Mouse (Mus musculus) adrenal gland, adult 2 months (tissue): ENCODE measurements around the gene Avpr2. TPM values are rescaled to one million over a fixed set of nuclear protein-coding genes. Genes with fewer than 3 reads are reported as not detected.
A peak's percentile ranks its signal among the peaks of the same experiment; 100 is the strongest.

Experiments used
- DNase-seq: peaks from one replicate; pipeline ENCODE4 v3.0.0; 2021
- long read RNA-seq: library from polyadenylated mRNA; stranded (forward); transcript quantifications from one replicate; pipeline ENCODE4 v2.0.0, GENCODE M21; 2021
- polyA plus RNA-seq: library from polyadenylated mRNA; depleted of rRNA; stranded (reverse); fragments of >200 nt; gene quantifications from 2 replicates; pipeline ENCODE4 v1.2.3, GENCODE M21; 2012; rRNA removed
- total RNA-seq, 2 experiments: library from RNA; stranded (reverse); gene quantifications; 2 replicates each; pipeline ENCODE4 v1.2.3; 2021

The Avpr2 gene
- total RNA-seq (not detected), polyA plus RNA-seq (not detected in 2 replicates)
- long read RNA-seq = 0 reads

DNA sequence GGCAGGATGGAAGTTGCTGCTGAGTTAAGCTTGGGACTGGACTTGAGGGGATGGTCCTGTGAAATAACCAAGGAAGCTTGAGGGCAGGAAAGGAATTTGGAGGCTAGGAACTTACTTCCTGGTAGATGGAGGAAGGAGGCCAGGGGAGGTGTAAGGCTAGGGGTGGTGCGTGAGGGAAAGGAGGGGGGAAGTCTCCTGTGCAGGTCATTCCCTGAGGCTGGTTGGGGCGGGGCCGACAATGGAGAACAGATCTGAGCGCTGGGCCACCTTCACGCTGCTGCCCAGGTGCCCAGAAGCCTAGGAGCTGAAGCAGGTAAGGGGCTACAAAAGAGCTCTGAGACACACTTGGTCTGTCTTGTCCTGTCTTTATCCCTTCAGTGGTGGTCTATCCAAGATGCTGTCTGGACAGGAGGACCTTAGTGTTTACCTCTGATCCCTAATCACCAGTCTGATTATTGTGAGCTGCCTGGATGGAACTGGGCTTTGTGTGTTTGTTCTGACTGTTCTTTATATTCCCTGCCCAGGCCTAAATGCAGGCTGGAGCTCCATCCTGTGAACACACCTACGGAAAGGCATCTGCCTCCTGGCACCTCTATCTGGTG lies at the start of gene Avpr2:
Gene Avpr2 (plus strand): TSS at position 552 of the 602 bp plus-strand sequence.
- no peak for DNase-seq

GRCm38 (mm10) chrX:73854326-73855086 lies 37.4 kb upstream of the Avpr2 start:
- no peak for DNase-seq

GRCm38 (mm10) chrX:73855087-73855408 lies 36.9 kb upstream of the Avpr2 start:
- no peak for DNase-seq

DNA sequence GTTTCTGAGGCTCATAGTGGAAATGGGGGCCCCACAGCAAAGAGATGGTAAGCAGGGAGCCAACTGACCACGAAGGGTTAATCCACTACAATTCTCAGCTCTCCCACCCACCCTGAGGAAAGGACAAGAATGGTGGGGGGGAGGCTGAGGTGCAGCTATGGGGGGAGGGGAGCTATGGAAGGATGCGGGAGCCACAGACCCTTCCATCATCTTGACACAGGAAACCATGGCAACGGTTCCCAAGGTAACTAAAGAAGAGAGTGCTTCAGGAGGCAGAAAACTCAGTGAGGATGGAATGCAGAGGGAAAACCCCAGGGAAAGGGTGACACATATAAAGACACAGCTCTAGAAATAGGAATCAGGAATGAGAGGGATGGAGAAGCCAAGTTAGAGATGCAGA lies 27.2 kb upstream of the Avpr2 start:
- DNase-seq = no peak

- DNase-seq = no peak
Measured at GRCm38 (mm10) chrX:73867256-73867655, 24.6 kb upstream of the Avpr2 start.

DNA sequence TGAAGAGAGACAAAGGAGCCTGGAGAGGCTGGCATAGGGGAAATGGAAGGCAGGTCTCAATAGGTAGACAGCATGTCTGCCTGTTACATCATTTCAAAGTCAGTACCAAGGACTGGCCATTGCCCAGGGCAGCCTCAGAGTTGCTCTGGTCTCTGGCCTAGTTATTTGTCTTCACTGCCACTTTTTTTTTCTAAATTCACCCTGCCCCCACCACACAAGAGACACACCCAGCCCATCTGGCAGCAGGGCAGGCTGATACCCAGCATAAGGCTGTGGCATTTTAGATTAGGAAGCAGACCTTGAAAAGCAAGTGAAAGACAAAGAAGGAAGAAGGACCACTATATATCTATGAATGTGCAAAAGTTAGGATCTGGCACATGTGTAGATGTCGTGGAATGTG lies 24.1 kb upstream of the Avpr2 start:
- DNase-seq = no peak

GRCm38 (mm10) chrX:73869334-73869733 lies 22.6 kb upstream of the Avpr2 start:
- no peak for DNase-seq

DNA sequence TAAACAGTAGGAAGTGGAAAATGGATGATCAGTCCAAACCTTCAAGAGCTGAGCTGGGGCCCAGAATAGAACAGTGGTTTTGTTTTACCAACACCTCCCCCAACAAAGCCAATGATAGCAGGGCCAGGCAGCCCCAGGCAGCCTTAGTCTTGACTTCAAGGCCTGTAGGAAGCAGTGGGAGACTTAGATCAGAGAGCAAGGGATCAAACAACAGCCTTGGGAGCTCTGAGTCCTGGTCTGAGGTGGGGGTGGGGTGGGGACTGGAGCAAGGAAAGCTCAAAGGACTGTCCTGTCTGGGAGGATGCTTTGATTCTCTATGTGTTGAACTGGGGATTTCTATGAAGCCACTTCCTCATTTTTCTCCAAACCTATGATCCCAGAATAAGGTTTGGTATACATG lies 20.4 kb upstream of the Avpr2 start:
- no peak for DNase-seq

DNA sequence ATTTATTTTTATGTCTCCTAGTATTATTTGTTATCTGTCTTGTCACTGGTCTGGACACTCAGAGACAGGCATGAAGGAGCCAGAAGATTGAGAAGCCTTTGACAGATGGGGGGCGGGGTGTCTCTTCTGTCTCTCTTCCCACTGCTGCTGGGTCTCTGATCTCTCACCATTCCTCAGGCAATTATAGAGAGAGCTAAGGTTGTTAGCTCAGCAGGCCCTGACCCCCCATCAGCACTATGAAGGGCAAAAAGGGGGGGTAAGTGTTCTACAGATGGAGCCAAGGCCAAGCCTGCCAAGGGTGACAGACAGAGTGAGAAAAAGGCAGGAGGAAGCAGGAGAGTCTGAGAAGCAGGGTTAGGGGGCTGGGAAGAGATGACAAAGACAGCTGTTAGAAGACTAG lies 19.9 kb upstream of the Avpr2 start:
- DNase-seq = no peak

- no peak for DNase-seq
Measured at GRCm38 (mm10) chrX:73875881-73876280, 16.0 kb upstream of the Avpr2 start.

GRCm38 (mm10) chrX:73877014-73877413 lies 14.9 kb upstream of the Avpr2 start:
- DNase-seq = no peak

DNA sequence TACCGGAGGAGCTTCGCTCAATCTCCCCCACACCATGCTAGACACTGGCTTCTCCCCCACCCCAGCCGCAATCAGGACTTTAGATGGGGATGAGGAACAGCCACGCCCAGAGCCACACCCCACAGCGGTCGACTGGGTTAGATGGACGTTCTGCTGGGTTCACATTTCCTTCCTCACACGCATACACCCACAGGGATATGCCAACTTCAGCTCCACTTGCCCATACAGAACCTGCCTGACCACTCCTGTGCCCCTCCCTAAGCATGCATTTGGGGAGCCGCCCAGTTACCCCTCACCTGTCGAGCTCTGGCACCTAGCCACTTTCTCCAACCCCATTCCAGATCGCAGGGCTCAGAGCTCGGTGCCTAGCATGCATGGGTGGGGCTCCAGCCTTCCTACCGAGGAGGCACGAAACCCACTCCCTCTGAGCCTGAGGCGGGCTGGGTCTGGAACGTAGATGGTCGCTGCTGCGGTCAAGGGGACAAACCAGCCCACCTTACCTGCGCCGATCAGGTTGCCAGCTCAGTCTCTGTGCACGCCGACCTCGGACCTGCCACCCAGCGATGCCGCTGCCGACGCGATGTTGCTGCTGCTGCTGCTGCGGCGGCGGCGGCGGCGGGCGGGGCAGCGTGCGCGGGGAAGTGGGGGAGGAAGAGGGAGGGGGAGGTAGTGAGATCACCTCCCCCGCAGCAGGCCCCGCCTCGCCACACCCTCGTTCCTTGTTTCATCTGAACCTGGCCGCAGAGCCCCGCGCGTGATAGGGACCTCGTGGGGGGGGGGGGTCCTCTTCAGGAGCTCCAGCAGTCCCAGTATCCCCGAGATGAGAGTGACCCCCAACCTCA lies 11.5 kb upstream of the Avpr2 start:
- peak; percentile 37 for DNase-seq

- no peak for DNase-seq
Measured at GRCm38 (mm10) chrX:73881036-73881427, 10.9 kb upstream of the Avpr2 start.

DNA sequence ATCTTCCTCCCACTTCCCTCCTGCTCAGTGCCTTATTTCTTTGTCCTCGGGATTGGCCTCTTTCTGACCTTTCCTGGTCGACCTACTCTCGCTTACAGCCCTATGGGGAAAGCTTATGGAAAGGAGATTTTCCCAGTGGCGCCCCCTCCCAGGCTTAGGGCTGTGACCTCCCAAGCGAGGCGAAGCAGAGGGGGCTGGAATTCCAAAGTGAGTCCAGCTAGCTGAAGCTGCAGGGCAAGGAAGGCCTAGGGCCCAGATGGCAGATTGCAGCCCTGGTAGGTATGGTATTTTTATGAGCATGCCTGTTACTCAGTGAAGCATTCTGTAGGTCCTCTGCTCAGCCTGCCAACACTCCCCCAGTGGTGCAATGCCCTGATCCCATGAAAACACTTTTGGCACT lies 10.4 kb upstream of the Avpr2 start:
- DNase-seq = no peak

DNA sequence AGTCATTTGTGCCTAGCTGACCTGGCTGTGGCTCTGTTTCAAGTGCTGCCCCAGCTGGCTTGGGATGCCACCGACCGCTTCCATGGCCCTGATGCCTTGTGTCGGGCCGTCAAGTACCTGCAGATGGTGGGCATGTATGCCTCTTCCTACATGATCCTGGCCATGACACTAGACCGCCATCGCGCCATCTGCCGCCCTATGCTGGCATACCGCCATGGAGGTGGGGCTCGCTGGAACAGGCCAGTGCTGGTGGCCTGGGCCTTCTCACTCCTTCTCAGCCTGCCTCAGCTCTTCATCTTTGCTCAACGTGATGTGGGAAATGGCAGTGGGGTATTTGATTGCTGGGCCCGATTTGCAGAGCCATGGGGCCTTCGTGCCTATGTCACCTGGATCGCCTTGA lies 931 bp downstream of the Avpr2 start:
- DNase-seq = no peak

DNA sequence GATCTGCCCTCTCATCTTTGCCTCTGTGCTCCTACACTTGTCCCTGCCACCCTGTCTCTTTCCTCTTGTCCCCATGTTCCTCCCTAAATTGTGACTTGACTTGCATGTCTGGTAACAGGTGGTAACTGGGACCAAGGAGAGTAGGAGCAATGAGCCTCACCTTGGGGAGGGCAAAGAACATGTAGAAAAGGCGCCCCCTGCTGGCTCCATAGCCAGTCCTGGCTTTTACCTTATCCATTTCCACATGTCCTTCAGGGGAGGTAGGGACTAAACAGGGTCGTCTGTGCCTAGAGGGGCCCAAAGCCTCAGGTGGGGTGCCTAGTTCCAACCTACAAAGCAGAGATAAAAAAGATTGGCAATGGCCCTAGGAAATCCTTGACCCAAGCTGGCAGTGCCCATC lies 3.8 kb downstream of the Avpr2 start, which contains the start of gene L1cam:
Gene L1cam (minus strand): TSS at position 387 of the 400 bp plus-strand sequence.
- peak; percentile 30 for DNase-seq

DNA sequence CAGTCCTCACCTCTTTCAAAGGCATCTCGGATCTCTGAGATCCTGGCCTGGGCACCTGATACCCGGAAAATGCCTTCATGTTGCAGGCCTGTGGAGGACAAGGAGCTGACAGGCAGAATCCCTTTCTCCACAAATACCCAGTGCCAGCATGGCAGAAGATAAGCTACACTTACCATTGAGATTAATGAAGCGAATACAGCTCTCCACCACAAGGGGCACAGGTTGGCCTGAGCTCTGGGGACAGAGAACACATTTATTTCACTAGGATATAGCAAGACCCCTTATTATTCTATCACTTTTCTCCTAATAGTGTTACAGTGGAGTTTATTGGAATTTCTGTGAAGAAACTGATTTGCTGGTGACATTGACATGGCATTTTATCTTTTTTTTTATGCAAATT lies 6.1 kb downstream of the Avpr2 start:
- no peak for DNase-seq

GRCm38 (mm10) chrX:73910049-73910448 lies 18.1 kb downstream of the Avpr2 start:
- DNase-seq = no peak

DNA sequence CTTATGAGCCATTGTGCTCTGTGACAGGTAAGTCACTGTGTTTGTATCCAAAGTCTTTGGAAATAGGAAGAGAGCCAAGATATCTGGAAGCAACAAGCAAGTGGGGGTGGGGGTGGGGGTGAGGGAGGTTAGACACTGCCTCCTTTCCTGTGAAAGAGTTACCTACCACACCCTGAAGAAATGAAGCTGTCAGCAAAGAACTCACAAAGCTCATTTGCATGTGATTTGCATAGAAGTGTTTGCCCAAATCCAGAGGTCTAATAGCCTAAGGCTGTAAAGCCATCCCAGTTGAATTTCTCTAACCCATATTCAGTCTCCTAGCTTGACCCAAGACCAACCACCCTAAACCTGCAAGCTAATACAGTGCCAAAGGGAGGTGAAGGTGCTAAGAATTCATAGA lies 18.5 kb downstream of the Avpr2 start:
- no peak for DNase-seq

DNA sequence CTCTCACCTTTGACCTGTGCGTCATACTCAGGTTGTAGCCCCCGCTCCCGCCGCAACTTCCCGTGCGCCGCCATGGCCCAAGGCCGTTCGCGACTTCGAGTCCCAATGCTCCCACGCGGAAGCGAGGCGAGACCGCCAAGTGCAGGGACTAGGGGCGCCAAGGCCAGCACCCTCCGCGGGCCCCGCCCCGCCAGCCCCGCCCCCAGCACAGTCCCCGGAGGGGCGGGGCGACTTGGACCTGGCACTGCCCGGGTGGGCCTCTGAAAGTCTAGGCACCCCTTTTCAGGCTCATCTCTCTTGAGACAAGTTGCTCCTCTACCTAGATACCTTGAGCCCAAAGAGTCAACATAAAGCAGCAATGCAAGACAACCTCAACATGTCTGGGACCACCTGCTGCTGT lies 19.3 kb downstream of the Avpr2 start:
- peak; percentile 24 for DNase-seq

DNA sequence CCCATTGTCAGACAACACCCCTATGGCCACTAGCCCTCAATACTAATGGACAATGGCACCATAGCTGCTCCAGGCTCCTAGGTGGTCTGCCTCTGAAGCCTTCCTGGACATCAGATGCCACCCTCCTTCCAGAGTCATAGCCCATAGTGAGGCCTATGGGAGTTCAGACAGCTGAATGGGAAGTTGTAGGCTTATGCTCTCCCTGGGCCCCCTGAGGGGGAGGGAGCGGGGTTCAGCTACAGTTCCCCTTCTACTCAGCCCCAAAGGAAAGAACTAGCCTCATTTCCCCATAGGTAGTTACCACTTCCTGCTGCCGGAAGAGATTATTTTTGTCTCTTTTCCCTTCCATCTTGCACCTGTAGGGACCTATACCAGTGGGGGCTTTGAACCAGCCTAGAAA lies 19.7 kb downstream of the Avpr2 start:
- no peak for DNase-seq

DNA sequence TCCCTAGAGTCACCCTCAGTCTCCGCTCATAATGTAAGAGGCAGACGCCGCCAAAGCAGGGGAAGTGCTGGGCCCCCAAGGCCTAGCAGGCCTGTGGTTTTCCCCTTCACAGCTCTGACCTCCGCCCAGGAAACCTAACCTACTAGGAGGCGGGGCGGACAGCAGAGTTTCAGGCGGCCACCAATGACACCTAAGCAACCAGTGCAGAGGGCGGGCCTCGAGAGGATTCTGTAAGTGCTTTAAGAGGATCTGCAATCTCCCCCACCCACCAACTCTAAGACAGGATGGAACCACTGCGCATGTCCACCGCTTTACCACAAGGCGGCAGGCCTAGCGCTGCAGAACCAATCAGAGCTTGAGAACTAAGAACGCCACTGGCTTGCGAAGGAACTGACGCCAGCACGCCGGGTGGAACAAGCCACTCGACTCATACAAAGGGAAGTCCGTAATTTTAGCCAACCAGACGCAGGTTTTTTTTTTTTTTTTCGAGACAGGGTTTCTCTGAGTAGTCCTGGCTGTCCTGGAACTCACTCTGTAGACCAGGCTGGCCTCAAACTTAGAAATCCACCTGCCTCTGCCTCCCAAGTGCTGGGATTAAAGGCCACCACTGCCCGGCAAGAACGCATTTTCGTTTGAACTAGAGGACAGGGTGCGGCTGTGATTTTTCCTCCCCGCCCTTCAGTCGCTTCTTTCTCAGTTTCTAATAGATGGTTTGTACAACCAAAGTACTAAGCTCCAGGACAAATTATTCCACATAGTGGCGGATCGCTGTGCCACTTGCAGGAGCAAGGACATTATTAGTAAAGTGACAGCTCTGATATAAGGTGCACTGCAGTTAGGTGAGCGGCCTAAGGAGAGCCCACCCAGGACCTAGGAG lies 23.2 kb downstream of the Avpr2 start:
- peak; percentile 90 for DNase-seq
